Mouse (Mus musculus) heart, embryonic 13.5 days (tissue): ENCODE results near the gene Fam129c. TPM values are rescaled to one million over a fixed set of nuclear protein-coding genes. Genes with fewer than 3 reads are reported as not detected.

Source experiments
- ATAC-seq: fragments of 200-750 bp; cut with Nextera tagmentation; 2 replicates; pipeline ENCODE4 v1.8.0; 2017; ENCODE audit warnings: moderate TSS enrichment; ENCODE audit not compliant: insufficient number of reproducible peaks, low FRiP score, low TSS enrichment; ENCODE audit errors: extremely low read depth
- H3K27ac ChIP-seq: fragments of 300-500 bp; sonication (generic); replicated peaks from 2 replicates; pipeline ENCODE4 v1.5.1; 2015; ENCODE audit warnings: moderate library complexity, mild to moderate bottlenecking, inconsistent platforms
- H3K27me3 ChIP-seq: fragments of 300-500 bp; sonication (generic); replicated peaks from 2 replicates; pipeline ENCODE4 v1.6.1; 2015; ENCODE audit warnings: mild to moderate bottlenecking, inconsistent platforms
- H3K36me3 ChIP-seq: fragments of 300-500 bp; sonication (generic); 2 replicates; pipeline ENCODE4 v1.6.1; 2015; ENCODE audit warnings: mild to moderate bottlenecking, inconsistent platforms
- H3K4me1 ChIP-seq: fragments of 300-500 bp; sonication (generic); 2 replicates; pipeline ENCODE4 v1.6.1; 2015; ENCODE audit warnings: inconsistent platforms
- H3K4me2 ChIP-seq: fragments of 300-500 bp; sonication (generic); 2 replicates; pipeline ENCODE4 v1.6.1; 2015; ENCODE audit warnings: inconsistent platforms, mild to moderate bottlenecking, moderate library complexity
- H3K4me3 ChIP-seq: fragments of 300-500 bp; sonication (generic); 2 replicates; pipeline ENCODE4 v1.5.1; 2015; ENCODE audit warnings: moderate library complexity, mild to moderate bottlenecking, inconsistent platforms
- H3K9ac ChIP-seq: fragments of 300-500 bp; sonication (generic); 2 replicates; pipeline ENCODE4 v1.6.1; 2015; ENCODE audit warnings: inconsistent platforms, mild to moderate bottlenecking, moderate library complexity
- H3K9me3 ChIP-seq: fragments of 300-500 bp; sonication (generic); 2 replicates; pipeline ENCODE4 v1.6.1; 2016; ENCODE audit warnings: inconsistent platforms
- WGBS: fragments of 180-500 bp; shearing (Covaris S2); methylation state at CpG from one replicate; pipeline ENCODE4 v1.1.7; 2015; ENCODE audit warnings: mixed read lengths; 5-methylcytosine and 5-hydroxymethylcytosine counted together
- polyA plus RNA-seq: library from polyadenylated mRNA; unstranded; fragments of >200 nt; fragmentation: Nextera tagmentation; extraction: Ambion mirVana; gene quantifications from 2 replicates; pipeline ENCODE4 v1.2.1, GENCODE M21; 2015

Gene Fam129c
- polyA plus RNA-seq, 1 experiment from 2014 or later, result 1.2 TPM

- WGBS, result 80% methylated on average over 6 of the region's 6 CpGs
- peaks cover 64% of the 10 kb centered on the region for H3K27me3 ChIP-seq
- ATAC-seq, result no peak
Measured at GRCm38 (mm10) chr8:71630761-71631160, 33.3 kb downstream of the Fam129c start.

GRCm38 (mm10) chr8:71631897-71632296 lies 34.4 kb downstream of the Fam129c start:
- Histone ChIP-seq H3K4me3 (no peak overlapping the region), H3K9ac (no peak overlapping the region), H3K4me1 (peaks cover 38% of the 10 kb centered on the region), H3K27ac (no peak overlapping the region), H3K4me2 (no peak overlapping the region), H3K36me3 (no peaks in the 10 kb centered on the region), H3K9me3 (peaks cover 15% of the 10 kb centered on the region), H3K27me3 (peaks cover 69% of the 10 kb centered on the region)
- ATAC-seq, result no peak
- WGBS, result 57% methylated on average over 2 of the region's 2 CpGs

More at GRCm38 (mm10) chr8:71630761-71631160, 33.3 kb downstream of the Fam129c start:
- H3K4me2 ChIP-seq, result no peak overlapping the region
- peaks cover 7% of the 10 kb centered on the region for H3K36me3 ChIP-seq
- H3K9me3 ChIP-seq, result peaks cover 15% of the 10 kb centered on the region
- H3K4me1 ChIP-seq, result peaks cover 38% of the 10 kb centered on the region
- H3K27ac ChIP-seq, result no peak overlapping the region
- no peak overlapping the region for H3K9ac ChIP-seq
- H3K4me3 ChIP-seq, result no peak overlapping the region

GRCm38 (mm10) chr8:71633164-71633563 lies 35.7 kb downstream of the Fam129c start:
- H3K4me2 ChIP-seq, result no peak overlapping the region
- H3K9ac ChIP-seq, result no peak overlapping the region
- WGBS, result 13% methylated on average over 19 of the region's 22 CpGs
- peaks cover 69% of the 10 kb centered on the region for H3K27me3 ChIP-seq
- no peak overlapping the region for H3K27ac ChIP-seq
- peaks cover 26% of the 10 kb centered on the region for H3K4me1 ChIP-seq
- H3K9me3 ChIP-seq, result peaks cover 15% of the 10 kb centered on the region
- H3K36me3 ChIP-seq, result no peaks in the 10 kb centered on the region
- no peak overlapping the region for H3K4me3 ChIP-seq
- no peak for ATAC-seq

GRCm38 (mm10) chr8:71633981-71634667 lies 36.7 kb downstream of the Fam129c start:
- peak overlapping the region; percentile 58 for H3K4me2 ChIP-seq
- no peaks in the 10 kb centered on the region for H3K36me3 ChIP-seq
- peak overlapping the region; percentile 19 for H3K4me3 ChIP-seq
- 5% methylated on average over 26 of the region's 26 CpGs for WGBS
- peaks cover 69% of the 10 kb centered on the region for H3K27me3 ChIP-seq
- H3K4me1 ChIP-seq, result peaks cover 17% of the 10 kb centered on the region
- ATAC-seq, result no peak
- H3K9me3 ChIP-seq, result peaks cover 15% of the 10 kb centered on the region
- 0 out of 2 replicates have a peak overlapping the region, but pooled peaks have one; percentile 7 for H3K9ac ChIP-seq
- H3K27ac ChIP-seq, result no peak overlapping the region

GRCm38 (mm10) chr8:71637149-71638095 lies 40.0 kb downstream of the Fam129c start:
- no peak for ATAC-seq
- H3K36me3 ChIP-seq, result no peaks in the 10 kb centered on the region
- H3K9me3 ChIP-seq, result peaks cover 8% of the 10 kb centered on the region
- 39% methylated on average over 8 of the region's 8 CpGs for WGBS
- H3K27me3 ChIP-seq, result peaks cover 42% of the 10 kb centered on the region
- H3K4me2 ChIP-seq, result no peak overlapping the region
- no peak overlapping the region for H3K27ac ChIP-seq
- H3K4me3 ChIP-seq, result no peak overlapping the region
- H3K4me1 ChIP-seq, result peaks cover 8% of the 10 kb centered on the region
- H3K9ac ChIP-seq, result no peak overlapping the region

GRCm38 (mm10) chr8:71638321-71638720 lies 40.9 kb downstream of the Fam129c start:
- no peak overlapping the region for H3K4me3 ChIP-seq
- no peak overlapping the region for H3K4me2 ChIP-seq
- no peaks in the 10 kb centered on the region for H3K9me3 ChIP-seq
- ATAC-seq, result no peak
- H3K9ac ChIP-seq, result no peak overlapping the region
- H3K27me3 ChIP-seq, result peaks cover 33% of the 10 kb centered on the region
- H3K36me3 ChIP-seq, result no peaks in the 10 kb centered on the region
- H3K4me1 ChIP-seq, result peaks cover 8% of the 10 kb centered on the region
- WGBS, result 67% methylated on average over 6 of the region's 6 CpGs
- no peak overlapping the region for H3K27ac ChIP-seq

- Histone ChIP-seq H3K4me2 (no peak overlapping the region), H3K9me3 (no peaks in the 10 kb centered on the region), H3K9ac (no peak overlapping the region), H3K27ac (no peak overlapping the region), H3K4me1 (peaks cover 3% of the 10 kb centered on the region), H3K27me3 (peaks cover 23% of the 10 kb centered on the region), H3K36me3 (no peaks in the 10 kb centered on the region), H3K4me3 (no peak overlapping the region)
- 62% methylated on average over 4 of the region's 4 CpGs for WGBS
- ATAC-seq, result no peak
Measured at GRCm38 (mm10) chr8:71639318-71639717, 41.9 kb downstream of the Fam129c start.

- no peak for ATAC-seq
- 71% methylated on average over 9 of the region's 9 CpGs for WGBS
- Histone ChIP-seq H3K36me3 (no peaks in the 10 kb centered on the region), H3K4me2 (no peak overlapping the region), H3K9ac (no peak overlapping the region), H3K27ac (no peak overlapping the region), H3K4me3 (no peak overlapping the region), H3K27me3 (peaks cover 19% of the 10 kb centered on the region; the same call in 1 of the 2 replicates), H3K9me3 (no peaks in the 10 kb centered on the region), H3K4me1 (no peaks in the 10 kb centered on the region)
Measured at GRCm38 (mm10) chr8:71645510-71645909, 48.1 kb downstream of the Fam129c start.

- 2% methylated on average over 24 of the region's 24 CpGs for WGBS
- Histone ChIP-seq H3K36me3 (no peaks in the 10 kb centered on the region), H3K9ac (no peak overlapping the region; the same call in 1 of the 2 replicates), H3K4me2 (peak overlapping the region; percentile 44), H3K27ac (no peak overlapping the region), H3K27me3 (peaks cover 94% of the 10 kb centered on the region), H3K4me1 (peaks cover 5% of the 10 kb centered on the region), H3K9me3 (no peaks in the 10 kb centered on the region), H3K4me3 (peak overlapping the region; percentile 25)
- no peak for ATAC-seq
Measured at GRCm38 (mm10) chr8:71654600-71654999, 57.2 kb downstream of the Fam129c start.
